Mouse (Mus musculus) brain, embryonic 14.5 days (tissue): Measurements from ENCODE around the gene Med15. TPM values are rescaled to one million over a fixed set of nuclear protein-coding genes. Genes with fewer than 3 reads are reported as not detected.

Experiments used
- DNase-seq: peaks from one replicate; pipeline ENCODE4 v3.0.0-alpha.2; 2011; ENCODE audit warnings: low read depth
- CTCF ChIP-seq: fragments of 200-500 bp; IDR thresholded peaks from 2 replicates; pipeline ENCODE4 v1.5.1; 2012; ENCODE audit warnings: inconsistent platforms, mild to moderate bottlenecking, moderate library complexity, borderline replicate concordance; ENCODE audit not compliant: insufficient read depth, insufficient read length; ENCODE audit errors: extremely low read depth
- POLR2A ChIP-seq: fragments of 200-500 bp; IDR thresholded peaks from 2 replicates; pipeline ENCODE4 v1.6.1; 2012; ENCODE audit warnings: mild to moderate bottlenecking, inconsistent platforms, borderline replicate concordance; ENCODE audit not compliant: poor library complexity, insufficient read depth, insufficient read length, severe bottlenecking; ENCODE audit errors: extremely low read depth
- polyA plus RNA-seq: library from polyadenylated mRNA; depleted of rRNA; stranded (reverse); fragments of >200 nt; gene quantifications from 2 replicates; pipeline ENCODE4 v1.2.3, GENCODE M21; 2012

Gene Med15
- polyA plus RNA-seq, 1 experiment: 87.3 TPM

GRCm38 (mm10) chr16:17669886-17670285, 62.8 kb downstream of the Med15 start:
- no peak for TF ChIP-seq CTCF
- no peak for DNase-seq

- TF ChIP-seq CTCF (no peak), POLR2A (no peak)
- DNase-seq: no peak
Measured at GRCm38 (mm10) chr16:17665568-17665967, 67.1 kb downstream of the Med15 start.

GRCm38 (mm10) chr16:17656212-17656871, 76.3 kb downstream of the Med15 start:
- TF ChIP-seq CTCF (no peak), POLR2A (no peak)
- DNase-seq: no peak

- DNase-seq: no peak
- TF ChIP-seq CTCF (no peak), POLR2A (no peak)
Measured at GRCm38 (mm10) chr16:17654188-17654795, 78.4 kb downstream of the Med15 start.

GRCm38 (mm10) chr16:17653601-17654000, 79.1 kb downstream of the Med15 start:
- TF ChIP-seq POLR2A (no peak), CTCF (no peak)
- DNase-seq: no peak

GRCm38 (mm10) chr16:17652607-17653006, 80.1 kb downstream of the Med15 start:
- no peak for DNase-seq

GRCm38 (mm10) chr16:17650711-17651110, 82.0 kb downstream of the Med15 start:
- TF ChIP-seq POLR2A: no peak
- no peak for TF ChIP-seq CTCF
- DNase-seq: no peak

More at GRCm38 (mm10) chr16:17652607-17653006, 80.1 kb downstream of the Med15 start:
- TF ChIP-seq CTCF: no peak
- TF ChIP-seq POLR2A: no peak

GRCm38 (mm10) chr16:17649925-17650605, 82.6 kb downstream of the Med15 start:
- no peak for DNase-seq
- TF ChIP-seq CTCF (no peak), POLR2A (no peak)

- DNase-seq: no peak
Measured at GRCm38 (mm10) chr16:17647566-17648340, 84.9 kb downstream of the Med15 start.

GRCm38 (mm10) chr16:17647156-17647555, 85.5 kb downstream of the Med15 start:
- TF ChIP-seq CTCF (no peak), POLR2A (no peak)
- no peak for DNase-seq

More at GRCm38 (mm10) chr16:17647566-17648340, 84.9 kb downstream of the Med15 start:
- TF ChIP-seq POLR2A: no peak
- no peak for TF ChIP-seq CTCF

GRCm38 (mm10) chr16:17646310-17647114, 86.2 kb downstream of the Med15 start, which contains the start of gene Ccdc74a:
Ccdc74a (plus strand) TSS chr16:17646470.
- DNase-seq: peak; percentile 90
- no peak for TF ChIP-seq POLR2A
- no peak for TF ChIP-seq CTCF

- DNase-seq: no peak
- TF ChIP-seq CTCF (no peak), POLR2A (no peak)
Measured at GRCm38 (mm10) chr16:17643437-17643990, 89.2 kb downstream of the Med15 start.
